Mouse (Mus musculus) liver, adult 2 months (tissue): Measurements from ENCODE around the gene Abhd17c. TPM values are rescaled to one million over a fixed set of nuclear protein-coding genes. Genes with fewer than 3 reads are reported as not detected.

Experiments used
- DNase-seq: peaks from one replicate; pipeline ENCODE4 v3.0.0-alpha.2; 2011; ENCODE audit warnings: low read depth, low spot score; ENCODE audit errors: extremely low read depth
- H3K27ac ChIP-seq: fragments of 200-500 bp; replicated peaks from 2 replicates; pipeline ENCODE4 v1.5.1; 2012; ENCODE audit warnings: low read depth, mild to moderate bottlenecking, control low read depth, inconsistent platforms, low read length; ENCODE audit not compliant: insufficient read depth
- H3K27me3 ChIP-seq: fragments of 200-500 bp; 2 replicates; pipeline ENCODE4 v1.6.1; 2012; ENCODE audit warnings: mild to moderate bottlenecking, moderate library complexity, low read length, inconsistent platforms; ENCODE audit not compliant: control insufficient read depth, insufficient read depth
- H3K36me3 ChIP-seq: fragments of 200-500 bp; 2 replicates; pipeline ENCODE4 v1.6.1; 2012; ENCODE audit warnings: low read length, inconsistent platforms; ENCODE audit not compliant: control insufficient read depth, insufficient read depth
- H3K4me1 ChIP-seq: fragments of 200-500 bp; 2 replicates; pipeline ENCODE4 v1.6.1; 2011; ENCODE audit warnings: low read length; ENCODE audit not compliant: control insufficient read depth, insufficient read depth
- H3K4me3 ChIP-seq: fragments of 200-500 bp; 2 replicates; pipeline ENCODE4 v1.5.1; 2011; ENCODE audit warnings: low read depth, mild to moderate bottlenecking, control low read depth, low read length, moderate library complexity; ENCODE audit not compliant: insufficient read depth
- H3K79me2 ChIP-seq: fragments of 200-500 bp; 2 replicates; pipeline ENCODE4 v1.6.1; 2012; ENCODE audit warnings: inconsistent platforms, mild to moderate bottlenecking, low read length, moderate library complexity; ENCODE audit not compliant: control insufficient read depth, insufficient read depth
- H3K9ac ChIP-seq: fragments of 200-500 bp; 2 replicates; pipeline ENCODE4 v1.6.1; 2012; ENCODE audit warnings: low read depth, mild to moderate bottlenecking, control low read depth, inconsistent platforms, low read length
- CTCF ChIP-seq: fragments of 200-500 bp; IDR thresholded peaks from 2 replicates; pipeline ENCODE4 v1.5.1; 2011; ENCODE audit warnings: low read depth, low read length, control low read depth
- POLR2A ChIP-seq: fragments of 200-500 bp; IDR thresholded peaks from 2 replicates; pipeline ENCODE4 v1.6.1; 2011; ENCODE audit warnings: low read length, control low read depth; ENCODE audit not compliant: insufficient read depth; ENCODE audit errors: extremely low read depth
- WGBS: fragments of 180-500 bp; shearing (Covaris S2); methylation state at CpG from one replicate; pipeline ENCODE4 v1.1.7; 2018; 5-methylcytosine and 5-hydroxymethylcytosine counted together
- polyA plus RNA-seq: library from polyadenylated mRNA; depleted of rRNA; stranded (reverse); fragments of >200 nt; gene quantifications from 2 replicates; pipeline ENCODE4 v1.2.3, GENCODE M21; 2012
- total RNA-seq: library from RNA; depleted of rRNA; stranded (reverse); fragments of >200 nt; gene quantifications from 2 replicates; pipeline ENCODE4 v1.2.3, GENCODE M21; 2014

Gene Abhd17c
- total and polyA plus RNA-seq, 2 experiments = 32.4 to 102 TPM

DNA sequence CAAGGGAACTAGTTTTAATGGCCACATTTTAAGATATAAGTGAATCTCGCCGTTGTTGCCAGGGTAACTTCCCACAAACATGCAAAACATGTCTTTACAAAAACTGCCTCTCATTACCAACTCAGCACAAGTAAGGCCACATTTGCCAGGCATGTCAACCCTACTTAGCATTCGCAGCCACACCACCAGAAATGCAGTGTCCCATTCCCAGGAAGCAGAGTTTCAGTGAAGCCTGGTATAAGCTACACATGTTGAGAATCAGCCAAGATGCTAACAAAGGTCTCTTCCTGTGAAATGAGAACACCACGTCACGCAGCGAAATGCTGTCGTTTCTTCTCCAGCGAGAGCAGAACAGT, 38.7 kb downstream of the Abhd17c start:
- DNase-seq = no peak
- WGBS = 57% methylated on average over 8 of the region's 8 CpGs
- peaks cover 11% of the 10 kb centered on the region; the same call in 1 of the 2 replicates for H3K36me3 ChIP-seq
- no peak overlapping the region for H3K4me3 ChIP-seq
- H3K27me3 ChIP-seq = no peaks in the 10 kb centered on the region
- peak overlapping the region; percentile 9; the same call in 1 of the 2 replicates for H3K27ac ChIP-seq
- H3K4me1 ChIP-seq = peaks cover 31% of the 10 kb centered on the region
- no peak overlapping the region for H3K9ac ChIP-seq
- TF ChIP-seq CTCF (no peak), POLR2A (no peak)
- H3K79me2 ChIP-seq = peaks cover 17% of the 10 kb centered on the region; the same call in 1 of the 2 replicates

DNA sequence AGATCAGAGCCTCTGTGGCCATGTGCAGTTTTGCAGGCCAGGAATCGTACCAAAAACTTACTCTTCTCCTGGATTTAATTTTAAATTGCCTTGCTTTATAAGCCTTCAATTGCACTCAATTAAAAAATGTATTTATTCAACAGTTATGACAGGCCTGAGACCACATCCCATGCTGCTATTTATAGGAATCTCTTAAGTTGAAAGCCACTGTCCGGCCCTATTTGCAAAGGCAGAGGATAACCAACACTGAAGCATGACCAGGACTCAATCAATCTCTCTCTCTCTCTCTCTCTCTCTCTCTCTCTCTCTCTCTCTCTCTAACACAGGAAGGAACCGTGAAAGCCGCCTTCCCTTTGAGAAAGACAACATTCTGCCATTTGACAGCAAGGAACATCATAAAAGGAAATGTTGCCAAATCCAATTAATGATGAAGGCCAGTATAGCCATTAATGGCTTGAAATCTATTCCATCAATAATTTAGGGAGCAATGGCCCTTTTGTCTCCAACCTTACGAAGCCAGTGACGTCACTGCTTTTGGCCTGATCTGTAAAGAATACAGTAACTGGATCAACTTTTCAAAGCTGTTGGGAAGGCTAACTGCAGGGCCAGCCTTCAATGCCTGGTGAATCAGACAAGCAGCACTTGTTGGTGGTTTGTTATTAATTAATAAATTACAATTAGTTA, 39.2 kb downstream of the Abhd17c start:
- peak; percentile 91 for DNase-seq
- no peak overlapping the region for H3K9ac ChIP-seq
- WGBS = 22% methylated on average over 6 of the region's 6 CpGs
- peaks cover 11% of the 10 kb centered on the region; the same call in 1 of the 2 replicates for H3K36me3 ChIP-seq
- H3K79me2 ChIP-seq = peaks cover 17% of the 10 kb centered on the region; the same call in 1 of the 2 replicates
- H3K27me3 ChIP-seq = no peaks in the 10 kb centered on the region
- H3K4me1 ChIP-seq = peaks cover 30% of the 10 kb centered on the region
- no peak overlapping the region for H3K4me3 ChIP-seq
- TF ChIP-seq CTCF = no peak
- no peak for TF ChIP-seq POLR2A
- H3K27ac ChIP-seq = peak overlapping the region; percentile 91

DNA sequence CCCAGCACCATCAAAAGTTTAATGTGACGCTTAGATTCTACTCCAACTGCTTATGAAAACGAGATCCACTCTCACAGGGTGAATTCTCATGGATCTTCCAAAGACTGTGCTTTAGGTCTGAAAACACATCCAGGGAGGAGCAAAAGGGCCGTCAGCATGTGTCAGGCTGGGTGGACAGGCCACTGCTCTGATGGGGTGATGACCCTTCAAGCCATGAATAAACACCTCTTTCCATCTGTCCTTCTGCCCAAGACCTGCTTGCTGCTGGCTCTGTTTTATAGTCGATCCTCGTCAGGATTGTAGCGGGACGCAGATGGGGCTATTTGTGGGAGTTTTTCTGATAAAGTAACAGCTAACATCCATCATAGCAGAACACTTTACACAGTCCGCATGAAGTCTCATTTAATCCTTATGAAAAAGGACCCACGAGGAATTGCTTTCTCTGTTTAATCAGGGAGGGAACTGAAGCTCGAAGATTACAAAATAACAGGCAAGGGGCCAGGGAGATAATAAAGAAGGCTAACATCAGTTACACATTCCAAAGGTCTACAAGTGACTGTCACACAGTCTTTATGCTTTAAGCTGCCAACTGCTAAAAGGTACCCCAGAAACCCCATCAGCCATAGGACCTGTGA, 39.9 kb downstream of the Abhd17c start:
- DNase-seq = peak; percentile 93
- Histone ChIP-seq H3K9ac (0 out of 2 replicates have a peak overlapping the region, but pooled peaks have one; percentile 2), H3K36me3 (peaks cover 11% of the 10 kb centered on the region; the same call in 1 of the 2 replicates), H3K27ac (peak overlapping the region; percentile 91), H3K4me3 (no peak overlapping the region), H3K4me1 (peaks cover 30% of the 10 kb centered on the region), H3K27me3 (no peaks in the 10 kb centered on the region), H3K79me2 (peaks cover 17% of the 10 kb centered on the region; the same call in 1 of the 2 replicates)
- TF ChIP-seq CTCF (no peak), POLR2A (no peak)
- WGBS = 18% methylated on average over 10 of the region's 10 CpGs

DNA sequence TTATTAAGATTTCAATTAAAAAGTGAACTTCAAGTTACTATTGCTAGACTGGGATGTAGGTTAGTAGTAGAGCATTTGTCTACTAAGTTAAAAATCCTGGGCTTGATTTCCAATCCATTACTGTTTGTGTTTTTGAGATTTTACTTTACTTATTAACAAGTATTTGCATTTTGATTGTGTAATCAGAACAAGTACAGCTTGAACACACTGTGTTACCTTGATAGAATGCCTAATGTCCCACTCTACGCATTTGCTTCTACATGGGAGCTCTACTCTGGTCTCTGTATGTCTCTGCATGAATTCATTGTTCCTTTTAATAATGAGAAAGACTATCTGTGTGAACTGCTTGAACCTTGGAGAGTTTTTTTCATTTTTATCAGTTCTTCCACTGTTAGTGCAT, 44.8 kb downstream of the Abhd17c start:
- H3K36me3 ChIP-seq = peaks cover 4% of the 10 kb centered on the region; the same call in 1 of the 2 replicates
- H3K27ac ChIP-seq = peak overlapping the region; percentile 91
- no peak overlapping the region for H3K4me3 ChIP-seq
- peaks cover 7% of the 10 kb centered on the region; the same call in 1 of the 2 replicates for H3K79me2 ChIP-seq
- TF ChIP-seq CTCF (no peak), POLR2A (no peak)
- peak; percentile 87 for DNase-seq
- H3K4me1 ChIP-seq = peaks cover 24% of the 10 kb centered on the region
- WGBS = 20% methylated on average over 1 of the region's 1 CpGs
- H3K27me3 ChIP-seq = no peaks in the 10 kb centered on the region
- no peak overlapping the region for H3K9ac ChIP-seq

DNA sequence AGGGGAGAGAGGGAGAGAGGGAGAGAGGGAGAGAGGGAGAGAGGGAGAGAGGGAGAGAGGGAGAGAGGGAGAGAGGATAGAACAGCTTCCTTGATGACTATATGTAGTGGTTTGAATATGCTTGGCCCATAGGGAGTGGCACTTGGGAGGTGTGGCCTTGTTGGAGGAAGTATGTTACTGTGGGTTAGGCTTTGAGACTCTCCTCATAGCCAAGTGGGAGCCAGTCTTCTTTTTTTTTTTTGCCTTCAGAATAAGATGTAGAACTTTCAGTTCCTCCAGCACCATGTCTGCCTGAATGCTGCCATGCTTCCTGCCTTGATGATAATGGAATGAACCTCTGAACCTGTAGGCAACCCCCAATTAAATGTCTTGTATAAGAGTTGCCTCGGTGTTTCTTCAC, 49.1 kb downstream of the Abhd17c start:
- Histone ChIP-seq H3K27me3 (no peaks in the 10 kb centered on the region), H3K27ac (no peak overlapping the region), H3K4me1 (peaks cover 12% of the 10 kb centered on the region), H3K79me2 (no peaks in the 10 kb centered on the region), H3K4me3 (no peak overlapping the region), H3K36me3 (no peaks in the 10 kb centered on the region), H3K9ac (no peak overlapping the region)
- TF ChIP-seq CTCF (no peak), POLR2A (no peak)
- no peak for DNase-seq
- 92% methylated on average over 1 of the region's 1 CpGs for WGBS

DNA sequence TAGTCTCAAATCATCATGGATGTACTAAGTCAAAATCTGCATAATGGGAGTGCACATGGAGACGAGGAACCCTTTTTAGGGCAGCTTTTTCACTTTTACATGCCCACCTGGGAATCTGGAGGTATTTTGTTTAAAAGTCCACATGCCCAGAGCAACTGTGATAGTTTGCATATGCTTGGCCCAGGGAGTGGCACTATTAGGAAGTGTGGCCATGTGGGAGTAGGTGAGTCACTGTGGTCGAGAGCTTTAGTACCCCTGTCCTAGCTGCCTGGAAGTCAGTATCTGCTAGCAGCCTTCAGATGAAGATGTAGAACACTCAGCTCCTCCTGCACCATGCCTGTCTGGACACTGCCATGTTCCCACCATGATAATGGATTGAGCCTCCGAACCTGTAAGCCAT, 51.0 kb downstream of the Abhd17c start:
- Histone ChIP-seq H3K27me3 (no peaks in the 10 kb centered on the region), H3K4me1 (no peaks in the 10 kb centered on the region), H3K9ac (no peak overlapping the region), H3K36me3 (no peaks in the 10 kb centered on the region), H3K4me3 (no peak overlapping the region), H3K27ac (no peak overlapping the region), H3K79me2 (no peaks in the 10 kb centered on the region)
- DNase-seq = no peak
- TF ChIP-seq CTCF (no peak), POLR2A (no peak)
- WGBS = 88% methylated on average over 3 of the region's 3 CpGs
